Mouse (Mus musculus) G1E-ER4 (cell line): Measurements from ENCODE around the gene Thsd1. TPM values are rescaled to one million over a fixed set of nuclear protein-coding genes. Genes with fewer than 3 reads are reported as not detected.

Experiments used
- GATA1 ChIP-seq: IDR thresholded peaks from one replicate; pipeline ENCODE4 v1.8.0; 2012; ENCODE audit warnings: low read length, inconsistent platforms
- polyA plus RNA-seq: library from polyadenylated mRNA; stranded (reverse); fragments of >175 nt; gene quantifications from 2 replicates; pipeline ENCODE4 v1.2.3, GENCODE M21; 2012

The Thsd1 gene
- not detected in 2 replicates for polyA plus RNA-seq

DNA sequence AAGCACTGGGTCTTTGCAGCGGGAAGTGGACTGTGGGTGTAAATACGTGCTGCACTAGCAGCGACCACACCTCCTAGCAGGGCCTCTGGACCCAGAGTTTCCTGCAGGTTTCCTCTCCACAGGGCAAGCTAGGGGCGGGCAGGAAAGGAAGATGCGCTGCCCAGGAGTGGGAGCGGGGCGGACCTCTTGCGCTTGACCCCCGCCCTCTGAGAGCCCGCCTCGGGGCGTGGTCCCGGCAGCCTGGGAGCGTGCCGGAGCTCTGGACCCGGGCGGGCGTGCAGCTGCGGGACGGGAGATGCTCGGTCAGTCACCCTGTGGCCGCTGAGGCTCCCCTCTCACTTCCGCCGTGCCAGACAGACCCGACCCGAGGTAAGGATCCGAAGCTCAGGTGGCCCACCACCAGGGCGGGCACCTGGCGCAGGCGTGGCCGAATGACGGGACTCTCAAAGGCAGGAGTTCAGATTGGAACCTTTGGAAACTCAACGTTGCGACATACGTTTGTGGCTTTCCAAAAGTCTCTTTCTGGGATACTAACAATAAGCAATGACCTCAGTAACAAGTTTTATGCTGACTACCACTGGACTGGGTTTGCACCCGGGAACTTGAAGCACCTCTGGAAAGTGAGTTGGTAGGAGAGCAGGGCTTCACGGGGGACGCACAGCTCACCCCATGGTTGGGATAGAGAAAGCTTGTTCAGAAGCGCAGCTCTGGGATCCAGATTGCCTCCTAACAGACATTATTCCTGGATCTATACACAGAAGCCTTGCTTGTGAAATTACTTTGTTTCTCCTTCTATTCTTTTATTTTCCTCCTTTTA is at the start of gene Thsd1:
TSS of gene Thsd1 (plus strand) at position 253 of the 817 bp plus-strand sequence.
- no peak for TF ChIP-seq GATA1

DNA sequence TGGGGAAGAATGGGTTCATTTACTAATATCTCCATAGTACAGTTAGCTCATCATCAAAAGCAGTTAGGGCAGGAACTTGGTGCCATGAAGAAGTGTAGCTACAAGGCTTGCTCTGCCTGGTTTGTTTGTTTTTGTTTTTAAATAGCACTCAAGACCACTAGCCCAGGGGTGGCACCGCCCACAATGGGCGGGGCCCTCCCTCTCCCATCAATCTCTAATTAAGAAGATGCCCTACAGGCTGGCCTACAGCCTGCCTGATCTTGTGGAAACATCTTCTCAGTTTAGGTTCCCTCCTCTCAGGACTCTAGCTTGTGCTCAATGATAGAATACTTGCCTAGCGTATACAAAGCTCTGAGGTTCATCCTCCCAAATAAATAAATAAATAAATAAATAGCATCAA is 42.2 kb upstream of the Thsd1 start:
- no peak for TF ChIP-seq GATA1

DNA sequence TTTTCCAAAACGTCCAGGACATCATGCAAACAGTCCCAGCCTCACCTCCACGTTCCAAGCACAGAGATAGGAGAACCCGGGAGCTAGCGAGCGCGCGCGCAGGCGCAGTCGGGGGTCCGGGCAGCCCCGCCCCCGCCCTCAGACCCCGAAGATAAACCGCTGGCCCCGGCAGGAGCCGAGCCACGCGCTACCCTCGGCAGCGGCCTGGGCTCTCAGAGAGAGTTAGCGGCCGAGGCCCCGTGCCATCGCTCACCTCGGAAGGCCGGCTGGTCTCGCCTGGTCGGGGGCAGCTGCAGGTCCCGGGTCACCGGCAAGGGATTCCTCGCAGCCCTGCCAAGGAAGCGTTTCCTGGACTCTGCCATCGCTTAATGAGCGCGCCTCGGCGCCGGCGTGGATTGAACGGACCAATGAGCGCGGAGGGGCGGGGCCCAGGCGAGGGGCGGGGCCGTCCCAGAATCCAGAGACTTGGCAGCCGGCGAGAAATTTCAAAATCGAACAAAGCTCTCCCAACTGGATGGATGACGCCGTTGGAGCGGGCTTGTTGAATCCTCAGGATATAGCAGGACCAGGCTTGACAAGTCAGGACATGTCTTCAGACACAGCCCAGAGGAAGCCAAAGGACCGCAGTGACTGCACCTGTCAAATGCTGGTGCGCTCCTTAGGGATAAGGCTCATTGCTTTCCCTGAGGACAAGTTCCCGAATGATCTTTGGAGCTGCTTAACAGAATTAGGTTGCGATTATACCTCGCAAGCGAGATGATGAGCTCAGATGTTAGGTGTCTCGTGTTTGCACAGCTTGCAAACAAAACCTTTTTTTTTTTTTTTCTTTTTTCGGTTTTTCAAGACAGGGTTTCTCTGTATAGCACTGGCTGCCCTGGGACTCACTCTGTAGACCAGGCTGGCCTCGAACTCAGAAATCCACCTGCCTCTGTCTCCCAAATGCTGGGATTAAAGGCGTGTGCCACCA is 41.4 kb upstream of the Thsd1 start, which contains the start of gene Ckap2:
TSS of gene Ckap2 (minus strand) at position 389 of the 967 bp plus-strand sequence.
- no peak for TF ChIP-seq GATA1

DNA sequence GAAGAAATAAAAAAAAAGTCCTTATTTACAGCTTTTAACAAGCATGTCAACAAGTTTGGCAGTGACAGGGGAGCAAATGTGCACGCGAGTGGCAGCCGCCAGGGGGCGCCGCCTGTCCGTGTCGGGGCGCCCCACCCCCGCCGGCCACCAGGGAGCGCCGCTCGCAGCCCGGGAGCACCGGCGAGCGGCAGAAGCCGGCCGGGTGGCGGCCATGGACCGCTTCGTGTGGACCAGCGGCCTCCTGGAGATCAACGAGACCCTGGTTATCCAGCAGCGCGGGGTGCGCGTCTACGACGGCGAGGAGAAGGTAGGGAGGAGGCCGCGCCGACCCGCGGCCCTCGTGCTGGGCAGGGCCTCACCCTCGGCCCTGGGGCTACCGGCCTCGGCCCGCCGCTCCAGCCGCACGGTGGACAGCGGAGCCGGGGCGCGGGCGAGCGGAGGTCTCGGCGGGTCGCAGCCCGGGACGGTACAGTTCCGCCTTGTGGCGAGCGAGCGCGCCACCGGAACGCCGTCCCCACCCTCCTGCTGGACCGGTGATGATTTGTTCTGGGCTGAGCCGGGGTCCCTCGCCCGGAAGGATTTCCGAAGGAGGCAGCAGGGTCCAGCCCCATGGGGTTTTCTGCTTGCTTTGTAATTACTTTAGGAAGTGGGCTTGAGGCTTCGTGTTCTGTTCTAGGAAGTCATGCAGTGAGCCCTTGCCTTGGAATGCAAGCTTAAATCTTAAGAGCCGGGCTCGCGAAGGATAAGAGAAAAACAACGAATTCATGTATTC is 34.3 kb upstream of the Thsd1 start, which contains the start of gene Vps36:
TSS of gene Vps36 (plus strand) at position 150 of the 772 bp plus-strand sequence.
- no peak for TF ChIP-seq GATA1

DNA sequence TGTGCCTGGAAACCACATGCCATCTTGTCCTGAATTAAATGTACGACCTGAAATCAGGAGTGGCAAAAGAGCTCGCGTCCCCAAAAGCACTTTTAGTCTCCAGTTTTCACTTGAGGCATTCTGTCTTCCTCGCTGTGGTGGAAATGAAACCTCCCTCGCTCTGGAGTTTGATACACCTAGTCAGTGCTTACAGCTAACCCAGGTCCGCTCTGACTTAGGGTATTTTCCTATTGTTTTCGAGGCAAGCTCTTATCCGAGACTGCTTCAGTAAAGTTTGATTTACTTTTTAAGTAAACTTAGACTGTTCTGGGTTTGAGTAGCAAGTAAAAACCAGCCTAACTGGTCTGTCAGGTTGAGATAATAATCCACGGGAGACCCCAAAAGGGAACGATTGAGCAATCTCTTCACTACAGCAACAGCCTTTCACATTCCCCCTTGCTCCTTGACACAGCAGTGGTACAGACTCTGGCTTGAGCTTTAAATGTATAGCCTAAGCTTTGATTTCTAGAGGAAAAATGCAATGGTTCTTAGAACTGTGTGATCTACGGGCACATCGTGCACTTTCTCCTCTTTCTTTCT is 33.6 kb upstream of the Thsd1 start:
- no peak for TF ChIP-seq GATA1

DNA sequence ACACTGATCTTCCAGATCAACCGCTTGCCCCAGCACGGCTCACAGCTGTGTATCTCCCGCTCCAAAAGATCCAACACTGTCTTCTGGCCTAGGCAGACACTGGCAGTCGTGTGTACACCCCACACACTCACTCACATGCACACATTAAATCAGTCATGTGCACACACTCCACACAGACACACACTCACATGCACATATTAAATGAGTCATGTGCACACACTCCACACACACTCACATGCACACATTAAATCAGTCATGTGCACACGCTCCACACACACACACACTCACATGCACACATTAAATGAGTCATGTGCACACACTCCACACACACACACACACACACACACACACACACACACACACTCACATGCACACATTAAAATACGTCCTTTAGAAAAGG is 29.2 kb upstream of the Thsd1 start:
- no peak for TF ChIP-seq GATA1

DNA sequence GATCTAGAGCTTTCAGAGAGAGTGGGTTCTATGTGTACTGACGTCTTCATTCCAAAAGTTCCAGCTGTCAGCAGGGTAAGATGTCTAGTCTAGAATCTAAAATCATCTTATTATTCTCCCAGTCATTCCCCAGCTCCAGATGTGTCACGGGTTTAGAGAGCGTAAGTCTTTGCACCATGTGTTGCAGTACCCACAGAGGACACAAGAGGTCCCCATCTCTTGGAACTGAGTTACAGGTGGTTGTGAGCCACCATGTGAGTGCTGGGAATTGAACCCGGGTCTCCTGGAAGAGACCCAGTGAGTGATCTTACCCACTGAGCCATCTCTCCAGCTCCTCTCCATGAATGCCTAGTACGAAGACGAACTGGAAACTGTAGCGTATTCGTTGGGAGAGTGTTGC is 27.6 kb upstream of the Thsd1 start:
- no peak for TF ChIP-seq GATA1

DNA sequence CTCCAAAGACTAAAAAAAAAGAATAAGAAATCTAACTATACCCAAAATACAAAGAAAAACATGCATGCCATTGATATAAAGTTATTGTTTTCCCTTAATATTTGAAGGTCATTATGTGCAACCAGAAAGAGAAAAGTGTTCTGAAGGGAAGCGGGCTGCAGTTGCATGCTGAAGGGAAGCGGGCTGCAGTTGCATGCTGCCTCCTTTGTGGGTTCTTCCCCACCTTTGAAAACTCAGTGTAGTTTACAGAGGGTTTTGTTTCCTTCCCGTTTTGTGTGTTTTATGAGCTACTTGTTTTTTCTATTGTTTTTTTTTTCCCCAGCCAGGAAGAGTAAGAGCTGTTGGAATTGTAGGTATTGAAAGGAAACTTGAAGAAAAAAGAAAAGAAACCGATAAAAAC is 19.6 kb upstream of the Thsd1 start:
- TF ChIP-seq GATA1, result no peak

DNA sequence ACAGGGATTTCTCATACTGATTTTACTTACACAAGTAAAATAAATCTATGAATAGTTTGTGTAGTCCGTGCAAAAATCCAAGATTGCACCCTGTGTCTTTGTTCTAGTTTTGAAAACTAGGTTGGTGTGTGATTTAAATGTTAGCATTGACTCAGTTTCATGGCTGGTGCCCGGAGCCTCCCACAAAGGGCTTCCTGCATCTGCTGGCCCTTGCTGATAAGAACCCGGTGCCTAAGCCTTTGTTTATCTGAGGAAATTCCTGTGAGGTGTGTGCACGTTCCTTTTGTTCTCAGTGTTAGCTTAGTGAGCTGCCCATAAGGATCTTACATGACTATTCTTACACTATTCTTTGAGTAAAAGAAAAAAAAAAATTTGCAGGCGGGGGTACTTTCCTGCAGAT is 18.1 kb upstream of the Thsd1 start:
- TF ChIP-seq GATA1, result peak; percentile 32

DNA sequence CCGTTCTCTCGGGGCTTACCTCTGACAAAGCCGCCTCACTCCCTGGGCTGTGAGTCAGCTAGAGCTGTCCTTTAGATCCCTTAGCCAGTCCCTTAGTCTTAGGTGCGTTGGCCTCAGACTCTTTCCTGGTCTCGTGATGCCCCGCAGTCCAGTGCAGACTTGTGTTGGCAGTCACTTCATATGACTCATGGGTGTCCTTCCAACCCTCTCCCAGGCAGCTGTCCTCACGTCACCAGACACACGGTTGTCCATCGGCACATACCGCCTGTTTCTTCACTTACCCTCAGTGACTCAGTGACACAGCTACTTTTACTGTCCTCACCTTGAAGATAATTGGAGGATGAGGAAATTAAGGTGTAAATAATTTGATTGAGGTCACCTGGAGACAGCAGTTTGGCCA is 12.3 kb upstream of the Thsd1 start:
- TF ChIP-seq GATA1, result no peak

DNA sequence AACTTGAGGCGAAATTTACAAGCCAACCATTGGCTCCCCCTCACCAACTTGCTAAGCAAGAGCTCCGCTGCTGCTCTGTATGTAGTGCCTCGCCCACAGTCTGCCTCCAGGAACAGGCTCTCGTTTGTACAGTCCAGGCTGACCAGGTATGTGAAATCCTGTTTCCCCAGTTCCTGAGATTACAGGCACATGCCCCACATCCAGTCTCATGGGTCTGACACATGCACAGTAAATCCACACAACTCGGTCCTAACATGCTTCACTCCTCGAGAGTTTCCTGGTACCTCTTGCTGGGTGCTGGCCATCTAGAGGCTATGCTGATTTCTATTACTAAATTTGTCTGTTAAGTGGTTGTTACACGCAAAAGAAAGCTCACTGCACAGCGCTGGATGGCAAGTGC is 752 bp upstream of the Thsd1 start:
- no peak for TF ChIP-seq GATA1

DNA sequence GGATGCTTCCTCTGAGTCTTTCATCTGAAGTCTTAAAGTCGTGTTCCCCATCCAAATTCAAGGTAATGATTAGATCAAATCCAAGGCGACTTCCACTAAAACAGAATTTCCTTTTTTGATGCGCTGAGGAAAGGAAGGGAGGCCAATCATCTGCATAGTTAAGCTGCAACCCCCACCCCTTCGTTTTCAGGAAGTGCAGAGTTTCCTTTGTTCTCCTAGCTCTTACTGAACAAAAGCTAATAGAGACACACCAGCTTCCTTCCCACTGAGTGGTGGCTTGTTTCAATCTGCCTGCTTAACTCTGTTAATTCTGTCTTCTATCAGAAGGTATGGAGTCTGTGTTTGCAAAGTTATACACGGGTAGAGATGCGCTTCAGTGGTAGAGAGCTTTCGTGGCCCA is 1.5 kb downstream of the Thsd1 start:
- TF ChIP-seq GATA1, result no peak

DNA sequence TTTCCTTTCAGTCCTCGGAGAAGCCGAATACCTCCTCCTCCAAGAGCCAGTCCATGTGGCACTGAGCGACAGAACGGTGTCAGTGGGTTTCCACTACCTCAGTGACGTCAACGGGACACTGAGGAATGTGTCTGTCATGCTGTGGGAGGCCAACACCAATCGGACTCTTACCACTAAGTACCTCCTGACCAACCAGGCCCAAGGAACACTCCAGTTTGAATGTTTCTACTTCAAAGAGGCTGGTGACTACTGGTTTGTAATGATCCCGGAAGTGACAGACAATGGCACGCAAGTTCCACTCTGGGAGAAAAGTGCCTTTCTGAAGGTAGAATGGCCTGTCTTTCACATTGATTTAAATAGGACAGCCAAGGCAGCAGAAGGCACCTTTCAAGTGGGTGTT is 15.9 kb downstream of the Thsd1 start:
- TF ChIP-seq GATA1, result no peak

DNA sequence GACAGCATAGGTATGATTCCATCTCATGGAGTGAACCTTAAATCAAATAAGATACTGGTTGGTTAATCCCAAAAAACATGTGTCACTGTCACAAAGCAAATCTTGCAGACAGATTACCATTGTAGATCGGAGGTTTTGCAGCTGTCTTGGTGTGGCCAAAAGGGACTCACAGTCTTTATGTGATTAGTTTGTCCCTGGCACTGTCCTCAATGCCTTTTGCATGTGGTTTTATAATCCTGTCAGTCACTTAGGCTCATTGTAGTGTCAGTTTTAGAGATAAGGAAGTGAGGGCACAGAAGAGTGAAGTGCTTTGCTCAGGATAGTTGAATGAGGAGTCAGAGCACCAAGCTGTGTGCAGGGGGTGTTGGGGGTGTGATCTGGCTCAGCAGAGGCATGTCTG is 18.6 kb downstream of the Thsd1 start:
- TF ChIP-seq GATA1, result no peak

DNA sequence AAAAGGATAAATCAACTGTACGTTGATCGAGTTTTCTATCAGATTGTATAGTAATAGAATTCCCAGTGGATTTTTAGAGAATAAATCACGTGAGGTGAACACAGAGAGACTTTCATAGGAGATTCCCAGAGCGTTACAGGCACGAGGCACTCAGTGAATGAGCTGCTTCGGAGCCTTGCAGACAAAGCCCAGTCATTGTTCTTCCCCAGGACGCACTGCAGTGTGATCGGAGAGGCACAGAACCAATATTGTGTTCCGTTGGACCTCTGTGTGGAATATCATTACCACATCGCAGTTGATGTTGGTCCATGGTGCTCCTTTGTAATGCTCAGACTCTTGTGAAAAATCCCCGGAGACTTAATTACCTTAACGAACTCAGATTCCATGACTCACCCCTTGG is 20.8 kb downstream of the Thsd1 start:
- TF ChIP-seq GATA1, result no peak
